Mouse (Mus musculus): ENCODE results near the gene Nfib. TPM values are rescaled to one million over a fixed set of nuclear protein-coding genes. Genes with fewer than 3 reads are reported as not detected.

Nfib gene
- polyA plus RNA-seq, 1 experiment, result 48.1 TPM

- TF ChIP-seq CTCF (IDR thresholded peaks at IDR 0.05; ENCODE audit: insufficient read depth, low read length) (no peak), POLR2A (IDR thresholded peaks at IDR 0.05; ENCODE audit: borderline replicate concordance, extremely low read depth, low read depth, low read length) (no peak)
- no peak overlapping the region for H3K4me3 ChIP-seq (replicated peaks; ENCODE audit: extremely low read depth, low read depth, low read length)
- no peak for DNase-seq
- WGBS, result 81% methylated on average over 5 of the region's 5 CpGs
- peaks cover 2% of the 10 kb centered on the region; the same call in 1 of the 2 replicates for H3K4me1 ChIP-seq (ENCODE audit: control insufficient read depth, insufficient read depth, low read length)
Observed at GRCm38 (mm10) chr4:82588718-82589117, 116.8 kb downstream of the Nfib start.

- Histone ChIP-seq H3K4me1 (ENCODE audit: control insufficient read depth, insufficient read depth, low read length) (peaks cover 2% of the 10 kb centered on the region; the same call in 1 of the 2 replicates), H3K4me3 (replicated peaks; ENCODE audit: extremely low read depth, low read depth, low read length) (no peak overlapping the region)
- 86% methylated on average over 16 of the region's 16 CpGs for WGBS
- no peak for DNase-seq
- TF ChIP-seq POLR2A (IDR thresholded peaks at IDR 0.05; ENCODE audit: borderline replicate concordance, extremely low read depth, low read depth, low read length) (no peak), CTCF (IDR thresholded peaks at IDR 0.05; ENCODE audit: insufficient read depth, low read length) (no peak)
Observed at GRCm38 (mm10) chr4:82587146-82587870, 118.2 kb downstream of the Nfib start.

- TF ChIP-seq POLR2A (IDR thresholded peaks at IDR 0.05; ENCODE audit: borderline replicate concordance, extremely low read depth, low read depth, low read length), result no peak
- no peak for TF ChIP-seq CTCF (IDR thresholded peaks at IDR 0.05; ENCODE audit: insufficient read depth, low read length)
- no peak for DNase-seq
- no peak overlapping the region for H3K4me3 ChIP-seq (replicated peaks; ENCODE audit: extremely low read depth, low read depth, low read length)
- WGBS, result 90% methylated on average over 5 of the region's 5 CpGs
- H3K4me1 ChIP-seq (ENCODE audit: control insufficient read depth, insufficient read depth, low read length), result peaks cover 2% of the 10 kb centered on the region; the same call in 1 of the 2 replicates
Observed at GRCm38 (mm10) chr4:82586637-82587036, 118.9 kb downstream of the Nfib start.

- WGBS, result 89% methylated on average over 9 of the region's 9 CpGs
- DNase-seq, result no peak
- peaks cover 2% of the 10 kb centered on the region; the same call in 1 of the 2 replicates for H3K4me1 ChIP-seq (ENCODE audit: control insufficient read depth, insufficient read depth, low read length)
- H3K4me3 ChIP-seq (replicated peaks; ENCODE audit: extremely low read depth, low read depth, low read length), result no peak overlapping the region
- no peak for TF ChIP-seq CTCF (IDR thresholded peaks at IDR 0.05; ENCODE audit: insufficient read depth, low read length)
- TF ChIP-seq POLR2A (IDR thresholded peaks at IDR 0.05; ENCODE audit: borderline replicate concordance, extremely low read depth, low read depth, low read length), result no peak
Observed at GRCm38 (mm10) chr4:82585536-82585935, 120.0 kb downstream of the Nfib start.

- H3K4me1 ChIP-seq (ENCODE audit: control insufficient read depth, insufficient read depth, low read length), result peaks cover 2% of the 10 kb centered on the region; the same call in 1 of the 2 replicates
- DNase-seq, result no peak
- no peak for TF ChIP-seq CTCF (IDR thresholded peaks at IDR 0.05; ENCODE audit: insufficient read depth, low read length)
- no peak for TF ChIP-seq POLR2A (IDR thresholded peaks at IDR 0.05; ENCODE audit: borderline replicate concordance, extremely low read depth, low read depth, low read length)
- H3K4me3 ChIP-seq (replicated peaks; ENCODE audit: extremely low read depth, low read depth, low read length), result no peak overlapping the region
- 93% methylated on average over 5 of the region's 5 CpGs for WGBS
Observed at GRCm38 (mm10) chr4:82585056-82585455, 120.5 kb downstream of the Nfib start.

- no peak for TF ChIP-seq POLR2A (IDR thresholded peaks at IDR 0.05; ENCODE audit: borderline replicate concordance, extremely low read depth, low read depth, low read length)
- no peak for TF ChIP-seq CTCF (IDR thresholded peaks at IDR 0.05; ENCODE audit: insufficient read depth, low read length)
- Histone ChIP-seq H3K4me1 (ENCODE audit: control insufficient read depth, insufficient read depth, low read length) (peaks cover 2% of the 10 kb centered on the region; the same call in 1 of the 2 replicates), H3K4me3 (replicated peaks; ENCODE audit: extremely low read depth, low read depth, low read length) (no peak overlapping the region)
- WGBS, result 62% methylated on average over 4 of the region's 4 CpGs
- no peak for DNase-seq
Observed at GRCm38 (mm10) chr4:82584548-82584947, 121.0 kb downstream of the Nfib start.

- Histone ChIP-seq H3K4me3 (replicated peaks; ENCODE audit: extremely low read depth, low read depth, low read length) (no peak overlapping the region), H3K4me1 (ENCODE audit: control insufficient read depth, insufficient read depth, low read length) (no peaks in the 10 kb centered on the region)
- 78% methylated on average over 7 of the region's 7 CpGs for WGBS
- DNase-seq, result no peak
- TF ChIP-seq POLR2A (IDR thresholded peaks at IDR 0.05; ENCODE audit: borderline replicate concordance, extremely low read depth, low read depth, low read length), result no peak
- no peak for TF ChIP-seq CTCF (IDR thresholded peaks at IDR 0.05; ENCODE audit: insufficient read depth, low read length)
Observed at GRCm38 (mm10) chr4:82573291-82573605, 132.3 kb downstream of the Nfib start.

GRCm38 (mm10) chr4:82572410-82573290 lies 132.9 kb downstream of the Nfib start:
- H3K4me3 ChIP-seq (replicated peaks; ENCODE audit: extremely low read depth, low read depth, low read length), result no peak overlapping the region
- no peaks in the 10 kb centered on the region for H3K4me1 ChIP-seq (ENCODE audit: control insufficient read depth, insufficient read depth, low read length)
- 66% methylated on average over 13 of the region's 13 CpGs for WGBS
- no peak for DNase-seq
- TF ChIP-seq CTCF (IDR thresholded peaks at IDR 0.05; ENCODE audit: insufficient read depth, low read length) (no peak), POLR2A (IDR thresholded peaks at IDR 0.05; ENCODE audit: borderline replicate concordance, extremely low read depth, low read depth, low read length) (no peak)

- WGBS, result 87% methylated on average over 2 of the region's 2 CpGs
- no peaks in the 10 kb centered on the region for H3K4me1 ChIP-seq (ENCODE audit: control insufficient read depth, insufficient read depth, low read length)
- H3K4me3 ChIP-seq (replicated peaks; ENCODE audit: extremely low read depth, low read depth, low read length), result no peak overlapping the region
- no peak for TF ChIP-seq CTCF (IDR thresholded peaks at IDR 0.05; ENCODE audit: insufficient read depth, low read length)
- TF ChIP-seq POLR2A (IDR thresholded peaks at IDR 0.05; ENCODE audit: borderline replicate concordance, extremely low read depth, low read depth, low read length), result no peak
- DNase-seq, result no peak
Observed at GRCm38 (mm10) chr4:82558816-82559215, 146.7 kb downstream of the Nfib start.

Data from lung, adult 2 months (tissue).